Mouse (Mus musculus): ENCODE results near the gene Plch2.

Plch2 gene

DNA sequence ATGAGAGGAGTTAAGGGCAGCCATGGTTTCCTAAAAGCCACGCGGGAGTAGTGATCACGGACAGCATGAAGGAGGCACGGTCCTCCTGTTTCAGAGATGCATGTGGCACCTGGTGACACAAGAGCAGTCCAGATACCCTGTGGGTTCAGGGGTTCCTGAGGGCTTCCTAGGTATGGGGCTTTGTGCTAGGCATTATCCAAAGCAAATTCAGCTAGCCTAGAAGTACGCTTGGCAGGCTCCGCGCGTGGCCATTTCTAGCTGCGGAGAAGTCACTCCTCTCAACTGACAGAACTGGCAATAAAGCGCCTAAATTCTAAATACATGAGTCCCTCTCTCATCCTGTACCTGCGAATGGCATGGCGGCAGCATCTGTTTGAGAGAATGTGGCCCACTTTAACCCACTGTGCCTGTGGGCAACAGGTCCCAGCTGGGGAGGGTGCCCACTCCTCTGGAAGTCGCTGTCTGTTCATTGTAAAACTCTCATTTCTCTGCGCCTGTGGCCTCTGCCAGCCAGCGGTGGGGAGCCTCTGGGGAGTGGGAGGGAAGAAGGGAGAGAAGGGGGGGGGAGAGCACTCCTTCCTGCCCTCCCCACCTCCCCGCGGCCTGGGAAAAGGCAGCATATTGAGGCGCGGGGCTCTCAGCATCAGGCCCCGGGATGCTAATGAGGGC lies 96.4 kb downstream of the Plch2 start:
- DNase-seq (ENCODE audit: low read depth, low spot score) = no peak

DNA sequence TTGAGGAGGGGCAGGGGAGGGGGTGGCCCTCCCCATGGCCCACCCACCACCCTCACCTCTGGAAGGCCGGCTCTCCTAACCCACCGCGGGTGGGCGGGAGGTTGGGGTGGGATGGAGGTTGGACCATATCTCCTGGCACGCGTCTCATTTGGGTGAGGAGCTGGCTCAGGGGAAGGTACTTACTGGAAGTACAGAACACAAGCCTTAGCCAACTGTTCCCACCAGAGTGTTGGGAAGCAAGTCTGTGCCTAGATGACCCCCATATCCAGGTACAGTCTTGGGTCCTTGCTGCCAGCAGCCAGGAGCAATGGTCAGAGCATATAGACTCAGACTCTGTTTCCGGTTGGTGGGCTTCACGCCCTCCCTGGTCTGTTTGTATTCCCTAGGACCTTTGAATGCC lies 98.0 kb downstream of the Plch2 start:
- DNase-seq (ENCODE audit: low read depth, low spot score) = no peak

DNA sequence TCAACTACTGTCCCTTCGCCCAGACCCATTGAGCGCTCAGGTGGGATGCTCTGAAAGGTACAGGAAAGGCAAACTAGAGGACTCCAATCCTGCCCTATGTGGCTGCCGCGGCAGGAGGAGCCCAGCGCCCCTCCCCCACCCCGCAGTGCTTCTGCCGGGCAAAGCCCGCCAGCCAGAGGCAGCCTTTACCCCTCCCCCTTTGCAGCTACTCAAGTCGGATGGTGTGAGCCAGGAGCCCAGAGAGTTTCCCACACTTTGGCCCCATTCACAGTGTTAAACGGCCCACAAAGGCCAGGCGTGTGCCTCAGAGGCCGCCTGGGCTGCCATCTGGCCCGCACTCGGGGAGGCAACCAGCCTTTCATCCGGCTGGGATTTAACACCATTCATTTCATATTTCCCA lies 98.4 kb downstream of the Plch2 start:
- no peak for DNase-seq (ENCODE audit: low read depth, low spot score)

- no peak for DNase-seq (ENCODE audit: low read depth, low spot score)
Measured at GRCm38 (mm10) chr4:154957289-154957993, 99.1 kb downstream of the Plch2 start.

DNA sequence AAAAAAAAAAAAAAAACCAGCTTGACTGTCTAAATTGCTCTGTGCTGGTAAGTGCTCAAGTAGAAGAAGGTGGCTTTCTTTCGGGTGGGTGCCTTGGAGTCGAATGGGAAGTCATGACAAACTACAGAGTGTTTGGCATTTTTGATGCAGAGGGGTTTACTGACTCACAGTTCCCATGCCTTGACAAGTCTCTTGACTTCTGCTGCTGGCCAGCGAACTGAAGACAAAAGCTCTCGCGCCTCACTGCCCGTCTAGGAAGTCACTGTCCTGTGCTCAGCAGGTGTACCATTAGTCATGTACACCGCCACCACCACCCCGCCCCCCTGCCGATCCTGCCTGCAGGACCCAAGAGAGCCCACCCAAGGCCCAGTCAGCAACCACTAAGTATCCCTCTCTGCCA lies 100.0 kb downstream of the Plch2 start:
- DNase-seq (ENCODE audit: low read depth, low spot score) = no peak

GRCm38 (mm10) chr4:154952461-154953241 lies 103.9 kb downstream of the Plch2 start:
- no peak for DNase-seq (ENCODE audit: low read depth, low spot score)

DNA sequence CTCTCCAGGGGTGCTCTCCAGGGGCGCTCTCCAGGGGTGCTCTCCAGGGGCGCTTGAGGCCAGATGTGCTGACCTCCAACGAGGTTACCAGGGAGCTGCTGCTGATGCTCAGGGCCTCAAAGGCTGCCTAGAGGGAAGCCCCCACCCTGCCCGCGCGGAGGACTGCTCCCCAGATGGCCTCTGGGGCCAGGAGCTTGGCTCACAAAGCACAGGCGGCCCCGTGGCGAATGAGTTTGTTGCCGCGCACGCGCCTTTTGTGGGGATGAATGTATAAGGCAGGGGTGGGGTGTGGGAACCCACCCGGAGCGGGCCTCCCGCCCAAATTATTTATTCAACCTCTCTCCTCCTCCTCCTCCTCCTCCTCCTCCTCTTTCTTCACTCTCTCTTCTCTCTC lies 107.0 kb downstream of the Plch2 start:
- no peak for DNase-seq (ENCODE audit: low read depth, low spot score)

GRCm38 (mm10) chr4:154948940-154949588 lies 107.5 kb downstream of the Plch2 start:
- no peak for DNase-seq (ENCODE audit: low read depth, low spot score)

DNA sequence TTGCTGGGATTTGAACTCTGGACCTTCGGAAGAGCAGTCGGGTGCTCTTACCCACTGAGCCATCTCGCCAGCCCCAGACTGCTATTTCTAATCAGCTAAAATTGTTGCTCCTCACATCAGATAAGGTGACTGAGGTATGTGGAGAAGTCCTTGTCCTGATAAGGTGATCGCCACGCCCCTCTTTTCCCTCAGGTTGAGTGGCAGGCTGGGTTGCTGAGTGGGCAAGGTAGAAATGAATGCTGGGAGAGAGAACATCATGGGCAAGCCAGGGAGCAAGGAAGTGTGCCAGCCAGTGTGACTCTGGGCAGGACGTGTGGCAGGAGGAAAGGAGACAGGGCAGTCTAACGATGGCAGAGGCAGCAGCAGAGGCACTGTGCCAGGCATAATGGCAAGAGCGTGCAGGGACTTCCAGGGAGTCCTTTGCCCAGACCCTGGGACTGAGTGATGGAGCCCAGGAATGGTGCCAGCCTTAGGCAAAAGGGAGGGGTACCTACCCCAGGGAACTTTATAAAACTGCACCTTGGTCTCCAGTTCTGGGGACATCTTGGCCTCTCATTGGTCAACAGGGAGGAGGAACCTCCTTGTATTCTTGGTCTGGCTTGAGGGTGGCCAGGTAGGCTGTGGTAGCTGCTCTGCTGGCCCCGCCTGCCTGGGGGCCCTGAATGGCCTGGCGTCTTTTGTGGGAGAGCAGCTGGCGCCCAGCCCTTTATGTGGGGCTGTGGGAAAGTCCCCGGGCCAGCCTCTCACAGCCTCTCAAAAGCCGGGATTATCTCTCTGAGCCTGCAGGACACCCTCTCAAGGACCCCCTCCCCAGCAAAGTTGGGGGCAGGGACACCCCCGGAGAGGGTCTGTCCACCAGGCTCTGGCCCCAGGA lies 108.3 kb downstream of the Plch2 start:
- no peak for DNase-seq (ENCODE audit: low read depth, low spot score)

GRCm38 (mm10) chr4:154946319-154946718 lies 110.3 kb downstream of the Plch2 start:
- no peak for DNase-seq (ENCODE audit: low read depth, low spot score)

DNA sequence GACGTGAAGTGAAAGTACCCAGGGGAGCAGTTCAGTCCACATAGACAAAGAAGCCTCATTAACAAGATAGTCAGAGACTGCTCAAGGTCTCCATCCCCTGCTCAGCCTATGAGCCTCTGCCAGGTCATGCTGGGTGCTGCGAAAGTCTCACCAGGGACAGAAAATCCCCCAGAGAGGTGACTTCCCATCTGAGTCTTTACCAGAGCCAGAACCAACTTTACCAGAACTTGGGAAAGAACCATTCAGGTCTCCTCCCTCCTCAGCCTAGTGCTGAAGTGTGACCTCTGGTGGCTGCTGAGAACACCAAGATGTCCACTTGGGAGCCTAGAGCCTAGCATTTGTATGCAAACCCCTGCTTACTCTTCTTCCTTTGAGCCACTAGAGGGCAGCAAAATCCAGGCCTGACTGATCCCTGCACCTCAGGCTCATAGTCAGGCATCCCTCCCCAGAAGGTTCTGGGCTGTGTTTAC lies 112.4 kb downstream of the Plch2 start:
- DNase-seq (ENCODE audit: low read depth, low spot score) = no peak

DNA sequence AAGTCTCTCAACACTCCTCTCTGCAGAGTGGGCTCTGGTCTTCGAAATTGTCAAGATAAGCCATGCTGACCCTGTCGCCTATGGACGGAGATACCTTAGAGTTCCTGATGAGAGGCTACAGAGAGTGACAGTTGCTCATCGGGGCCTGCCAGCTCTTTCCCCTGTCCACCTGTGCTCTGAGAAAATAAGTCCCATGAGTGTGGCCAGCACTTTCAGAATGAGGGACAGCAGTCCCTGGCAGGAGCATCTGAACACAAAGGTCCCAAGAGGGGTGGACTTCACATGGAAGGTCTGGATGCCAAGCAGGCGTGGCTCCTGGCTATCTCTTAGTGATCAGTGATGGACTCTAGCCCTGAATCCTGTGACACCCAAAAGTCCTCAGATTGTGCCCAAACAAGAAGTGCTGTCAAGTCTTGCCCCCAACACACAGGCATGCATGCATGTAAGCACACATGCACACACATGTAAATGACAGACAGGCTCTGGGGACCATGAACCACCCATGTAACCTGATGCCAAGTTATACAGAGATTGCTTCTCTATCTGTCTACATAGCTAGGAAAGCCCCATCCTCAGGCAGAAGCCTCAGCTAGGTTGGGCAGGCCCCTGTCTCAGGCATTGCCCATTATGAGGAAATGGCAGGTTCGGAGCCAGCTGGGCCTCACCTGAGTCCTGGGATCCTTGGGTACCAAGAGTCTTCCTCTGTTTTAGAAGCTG lies 113.1 kb downstream of the Plch2 start:
- DNase-seq (ENCODE audit: low read depth, low spot score) = no peak

DNA sequence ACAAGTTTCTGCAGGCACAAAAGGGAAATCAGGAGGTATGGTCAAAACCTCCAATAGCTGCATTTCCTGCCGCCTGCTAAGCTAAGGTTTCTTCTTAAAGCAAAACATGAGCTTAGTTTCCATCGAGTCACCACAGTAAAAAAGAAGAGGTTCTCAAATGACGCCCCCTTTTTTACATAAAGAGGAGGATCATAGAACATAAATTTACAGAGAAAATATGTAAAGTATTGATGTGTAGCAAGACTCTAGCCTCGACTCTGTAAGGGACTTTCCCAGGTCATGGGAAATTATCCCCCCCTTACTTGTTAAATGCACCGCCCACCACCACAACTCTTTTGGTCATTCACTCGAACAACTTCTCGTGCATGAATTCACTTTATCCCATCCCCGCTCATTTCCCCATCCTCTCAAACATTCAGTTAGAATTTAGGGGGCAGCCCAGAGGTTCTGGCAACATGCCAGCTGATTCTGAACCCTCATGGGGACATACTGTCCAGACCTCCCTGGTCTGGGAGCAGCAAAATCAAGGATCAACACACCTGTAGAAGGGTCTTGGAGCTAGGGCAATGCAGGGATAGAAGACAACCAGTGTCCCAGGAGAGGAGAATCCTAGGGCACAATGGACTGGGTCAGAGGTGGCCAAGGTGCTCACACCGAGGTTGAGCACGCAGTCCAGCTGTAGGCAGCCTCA lies 113.8 kb downstream of the Plch2 start:
- DNase-seq (ENCODE audit: low read depth, low spot score) = no peak

DNA sequence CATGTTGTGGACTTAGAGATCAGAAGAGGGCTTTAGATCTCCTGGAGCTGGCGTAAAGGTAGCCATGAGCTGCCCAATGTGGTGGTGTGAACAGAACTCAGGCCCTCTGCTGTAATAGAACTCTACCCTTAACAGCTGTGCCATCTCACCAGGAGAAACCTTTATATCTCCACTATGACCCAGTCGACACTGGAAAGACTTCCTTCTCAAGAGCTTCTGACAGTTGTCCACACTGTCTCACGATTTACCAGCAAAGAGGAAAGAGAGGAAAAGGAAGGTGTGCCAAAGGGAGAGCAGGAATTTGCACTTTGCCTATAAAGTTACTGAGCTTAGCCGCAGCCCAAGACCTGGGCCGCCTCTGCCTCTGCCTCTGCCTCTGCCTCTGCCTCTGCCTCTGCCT lies 114.8 kb downstream of the Plch2 start:
- no peak for DNase-seq (ENCODE audit: low read depth, low spot score)

DNA sequence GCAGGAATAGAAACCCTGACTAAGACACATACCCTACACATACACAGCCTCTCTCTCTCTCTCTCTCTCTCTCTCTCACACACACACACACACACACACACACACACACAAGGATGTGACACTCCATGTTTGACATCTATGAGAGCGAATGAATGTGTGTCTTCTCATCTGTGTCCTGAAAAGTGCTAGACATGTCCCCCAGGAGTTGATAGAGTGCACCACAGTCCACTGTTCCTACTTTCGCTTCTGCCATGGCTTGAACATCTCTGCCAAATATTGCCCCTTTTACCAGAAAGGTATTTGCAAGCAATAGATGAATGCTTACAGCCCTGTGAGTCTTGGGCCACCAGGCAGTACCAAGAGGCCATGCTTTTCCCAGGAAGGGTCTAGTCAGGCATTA lies 116.4 kb downstream of the Plch2 start:
- no peak for DNase-seq (ENCODE audit: low read depth, low spot score)

DNA sequence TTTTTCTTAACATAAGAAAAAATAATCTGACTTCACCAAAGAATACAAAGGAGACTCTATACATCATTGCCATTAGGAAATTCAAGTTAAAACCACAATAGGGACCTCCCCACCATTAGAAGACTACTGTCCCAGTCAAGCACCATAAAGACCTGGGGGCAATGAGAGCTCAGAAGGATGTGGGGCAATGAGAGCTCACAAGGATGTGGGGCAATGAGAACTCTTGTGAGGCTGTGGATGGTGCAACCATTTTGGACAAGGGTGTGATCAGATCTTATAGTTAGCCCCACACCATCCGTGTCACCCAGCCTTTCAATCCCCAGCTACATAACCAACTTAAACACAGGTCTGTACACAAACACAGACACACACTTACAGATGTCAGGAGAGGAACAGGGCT lies 118.8 kb downstream of the Plch2 start:
- DNase-seq (ENCODE audit: low read depth, low spot score) = no peak

DNA sequence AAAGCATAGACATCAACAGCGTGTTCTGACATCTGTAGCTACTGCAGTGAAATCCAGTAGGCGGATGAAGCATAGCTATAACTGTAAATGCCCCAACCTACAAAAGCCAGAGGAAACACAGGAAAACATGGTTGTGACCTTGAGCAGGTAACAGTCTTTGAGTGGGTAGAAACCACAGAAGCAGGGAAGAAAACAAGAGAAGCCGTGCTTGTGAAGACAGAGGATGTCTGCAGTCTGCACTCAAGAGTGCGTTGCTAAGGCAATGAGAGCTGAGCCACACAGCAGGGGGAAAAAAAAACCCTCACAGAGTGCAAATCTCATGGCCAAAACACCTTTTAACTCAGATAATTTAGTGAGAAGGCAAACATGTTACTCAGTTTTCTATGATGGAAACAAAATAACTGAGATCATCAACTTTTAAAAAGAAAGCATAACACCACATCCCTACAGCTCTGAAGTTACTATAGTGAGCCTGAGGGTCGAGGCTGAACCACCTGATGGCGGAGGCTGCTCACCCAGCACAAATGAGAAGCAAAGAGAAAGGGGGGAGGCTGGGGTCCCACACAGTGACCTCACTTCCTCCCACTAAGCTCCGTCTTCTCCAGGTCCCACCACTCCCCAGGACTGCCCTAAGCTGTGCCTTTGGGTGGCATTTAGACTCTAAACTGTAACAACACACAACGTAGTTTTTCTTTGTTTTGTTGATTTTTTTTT lies 119.9 kb downstream of the Plch2 start:
- DNase-seq (ENCODE audit: low read depth, low spot score) = no peak

DNA sequence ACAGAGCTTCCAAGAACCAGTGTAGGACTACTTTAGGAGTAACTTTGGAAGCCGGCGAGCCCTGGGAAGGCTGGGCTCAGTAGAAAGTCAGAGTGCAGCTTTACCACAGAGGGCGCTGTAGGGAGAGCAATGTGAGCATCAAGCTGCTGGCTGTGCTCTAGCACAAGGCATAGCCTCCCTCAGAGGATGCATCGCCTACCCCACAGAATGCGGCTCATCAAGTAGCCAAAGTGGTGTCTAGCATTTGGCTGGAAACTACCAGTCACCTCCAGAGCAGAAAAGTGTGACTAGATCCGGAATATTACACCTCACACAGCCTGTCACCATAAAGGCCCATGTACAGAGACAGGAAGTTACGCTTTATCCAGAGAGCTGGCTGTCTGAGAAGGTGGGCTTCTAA lies 120.8 kb downstream of the Plch2 start:
- DNase-seq (ENCODE audit: low read depth, low spot score) = no peak

- no peak for DNase-seq (ENCODE audit: low read depth, low spot score)
Measured at GRCm38 (mm10) chr4:154934800-154935199, 121.8 kb downstream of the Plch2 start.

Data from WW6 (cell line).